Mouse (Mus musculus) thymus, adult 2 months (tissue): ENCODE measurements around the gene Phb2. TPM values are rescaled to one million over a fixed set of nuclear protein-coding genes. Genes with fewer than 3 reads are reported as not detected.

Experiments used
- DNase-seq: peaks from one replicate; pipeline ENCODE4 v3.0.0; 2021
- H3K27ac ChIP-seq: fragments of 200-500 bp; 2 replicates; pipeline ENCODE4 v1.5.1; 2012; ENCODE audit warnings: low read length, control low read depth; ENCODE audit not compliant: control insufficient read depth, insufficient read depth
- H3K27me3 ChIP-seq: fragments of 200-500 bp; 2 replicates; pipeline ENCODE4 v1.6.1; 2012; ENCODE audit warnings: mild to moderate bottlenecking, low read length, moderate library complexity, mixed read lengths; ENCODE audit not compliant: control insufficient read depth, insufficient read depth
- H3K36me3 ChIP-seq: fragments of 200-500 bp; 2 replicates; pipeline ENCODE4 v1.6.1; 2012; ENCODE audit warnings: mild to moderate bottlenecking, low read length, moderate library complexity; ENCODE audit not compliant: control insufficient read depth, insufficient read depth
- H3K4me1 ChIP-seq: fragments of 200-500 bp; replicated peaks from 2 replicates; pipeline ENCODE4 v1.6.1; 2012; ENCODE audit warnings: low read length; ENCODE audit not compliant: control insufficient read depth, insufficient read depth
- H3K4me3 ChIP-seq: fragments of 200-500 bp; 2 replicates; pipeline ENCODE4 v1.5.1; 2012; ENCODE audit warnings: mild to moderate bottlenecking, low read length, control low read depth, moderate library complexity; ENCODE audit not compliant: control insufficient read depth, insufficient read depth
- CTCF ChIP-seq: fragments of 200-500 bp; IDR thresholded peaks from 2 replicates; pipeline ENCODE4 v1.5.1; 2012; ENCODE audit warnings: mild to moderate bottlenecking, control low read depth, low read length, moderate library complexity, borderline replicate concordance; ENCODE audit not compliant: control insufficient read depth, poor library complexity, insufficient read depth; ENCODE audit errors: extremely low read depth
- POLR2A ChIP-seq: fragments of 200-500 bp; IDR thresholded peaks from 2 replicates; pipeline ENCODE4 v1.6.1; 2012; ENCODE audit warnings: mild to moderate bottlenecking, low read length, control low read depth, moderate library complexity; ENCODE audit not compliant: control insufficient read depth, poor library complexity, insufficient read depth; ENCODE audit errors: extremely low read depth
- WGBS: fragments of 180-500 bp; shearing (Covaris S2); methylation state at CpG from one replicate; pipeline ENCODE4 v1.1.7; 2018; 5-methylcytosine and 5-hydroxymethylcytosine counted together
- polyA plus RNA-seq: library from polyadenylated mRNA; depleted of rRNA; stranded (reverse); fragments of >200 nt; gene quantifications from 2 replicates; pipeline ENCODE4 v1.2.3, GENCODE M21; 2012; rRNA removed

Phb2 gene
- polyA plus RNA-seq, 1 experiment = 150 TPM

DNA sequence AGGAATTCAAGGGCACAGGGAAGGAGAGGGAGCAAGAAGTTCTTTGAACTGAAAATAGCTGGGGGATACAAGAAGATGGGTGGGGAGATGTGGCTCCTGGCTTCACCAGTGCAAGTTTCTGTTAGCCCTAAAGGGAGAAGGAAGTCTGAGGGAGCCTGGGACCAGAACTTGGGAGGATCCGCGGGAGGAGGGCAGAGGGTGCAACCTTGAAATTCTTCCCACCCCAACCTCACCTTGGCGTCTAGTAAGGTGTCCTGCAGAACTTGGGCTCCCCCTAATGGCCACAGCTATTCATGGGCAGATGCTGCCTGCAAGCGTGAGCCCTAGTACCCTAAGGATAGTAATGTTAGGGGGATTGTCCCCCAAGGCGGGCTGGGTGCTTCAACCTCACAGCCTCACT, 47.1 kb downstream of the Phb2 start:
- no peak overlapping the region for H3K4me3 ChIP-seq
- H3K36me3 ChIP-seq = no peaks in the 10 kb centered on the region
- no peak overlapping the region for H3K27ac ChIP-seq
- peak; percentile 83 for TF ChIP-seq CTCF
- no peak for TF ChIP-seq POLR2A
- H3K4me1 ChIP-seq = peaks cover 7% of the 10 kb centered on the region; the same call in 1 of the 2 replicates
- no peaks in the 10 kb centered on the region for H3K27me3 ChIP-seq
- DNase-seq = peak; percentile 88
- WGBS = under 1% methylated on average over 5 of the region's 5 CpGs

GRCm38 (mm10) chr6:124765951-124766350, 53.8 kb downstream of the Phb2 start:
- Histone ChIP-seq H3K4me1 (peaks cover 20% of the 10 kb centered on the region), H3K27me3 (no peaks in the 10 kb centered on the region)
- 97% methylated on average over 7 of the region's 7 CpGs for WGBS

More at GRCm38 (mm10) chr6:124765951-124766350, 53.8 kb downstream of the Phb2 start:
- no peaks in the 10 kb centered on the region for H3K36me3 ChIP-seq
- TF ChIP-seq CTCF (no peak), POLR2A (no peak)
- H3K4me3 ChIP-seq = no peak overlapping the region
- DNase-seq = no peak
- no peak overlapping the region for H3K27ac ChIP-seq

Other genes starting within 250 kb of the Phb2 start
- 9.0 and 16.6 TPM in 2 replicates for gene Clstn3, start 247.5 kb upstream of the Phb2 start, polyA plus RNA-seq
- 1.2 and 1.5 TPM in 2 replicates for gene C1rl, start 219.2 kb upstream of the Phb2 start, polyA plus RNA-seq
- 9.9 and 11.3 TPM in 2 replicates for gene C1ra, start 199.9 kb upstream of the Phb2 start, polyA plus RNA-seq
- 17.3 and 26.8 TPM in 2 replicates for gene C1s1, start 170.0 kb upstream of the Phb2 start, polyA plus RNA-seq
- not detected in 2 replicates for gene C1rb, start 142.0 kb upstream of the Phb2 start, polyA plus RNA-seq
- gene C1s2, start 76.3 kb upstream of the Phb2 start, polyA plus RNA-seq = 0.08 and 0.13 TPM in 2 replicates
- gene Lpcat3, start 49.3 kb upstream of the Phb2 start, polyA plus RNA-seq = 173 and 184 TPM in 2 replicates
- 203 and 210 TPM in 2 replicates for gene Emg1, start 158 bp upstream of the Phb2 start, polyA plus RNA-seq
- gene Ptpn6, start 26.4 kb downstream of the Phb2 start, polyA plus RNA-seq = 210 and 212 TPM in 2 replicates
- gene Grcc10, start 29.0 kb downstream of the Phb2 start, polyA plus RNA-seq = 265 and 352 TPM in 2 replicates
- not detected in 2 replicates for gene Gm45234, start 43.7 kb downstream of the Phb2 start, polyA plus RNA-seq
- 48.3 and 51.6 TPM in 2 replicates for gene Atn1, start 44.2 kb downstream of the Phb2 start, polyA plus RNA-seq
- gene Eno2, start 57.3 kb downstream of the Phb2 start, polyA plus RNA-seq = 10.2 and 12.9 TPM in 2 replicates
- gene Lrrc23, start 67.4 kb downstream of the Phb2 start, polyA plus RNA-seq = 4.0 and 5.5 TPM in 2 replicates
- 7.1 and 8.1 TPM in 2 replicates for gene Spsb2, start 96.3 kb downstream of the Phb2 start, polyA plus RNA-seq
- gene Tpi1, start 102.0 kb downstream of the Phb2 start, polyA plus RNA-seq = 171 and 181 TPM in 2 replicates
- 118 and 121 TPM in 2 replicates for gene Usp5, start 117.1 kb downstream of the Phb2 start, polyA plus RNA-seq
- 202 and 248 TPM in 2 replicates for gene Cdca3, start 117.2 kb downstream of the Phb2 start, polyA plus RNA-seq
- 2.8 and 4.0 TPM in 2 replicates for gene Gnb3, start 127.9 kb downstream of the Phb2 start, polyA plus RNA-seq
- gene P3h3, start 145.4 kb downstream of the Phb2 start, polyA plus RNA-seq = 20.1 and 26.8 TPM in 2 replicates
- gene Gpr162, start 151.6 kb downstream of the Phb2 start, polyA plus RNA-seq = 136 and 138 TPM in 2 replicates
- 549 and 565 TPM in 2 replicates for gene Cd4, start 175.9 kb downstream of the Phb2 start, polyA plus RNA-seq
- gene Lag3, start 199.4 kb downstream of the Phb2 start, polyA plus RNA-seq = 27.7 and 30.1 TPM in 2 replicates
- 1,595 and 1,797 TPM in 2 replicates for gene Ptms, start 207.8 kb downstream of the Phb2 start, polyA plus RNA-seq
- gene Mlf2, start 219.1 kb downstream of the Phb2 start, polyA plus RNA-seq = 404 and 428 TPM in 2 replicates